Mouse (Mus musculus) adrenal gland, adult 18-20 months (tissue): ENCODE data around the gene Olfr1. TPM values are rescaled to one million over a fixed set of nuclear protein-coding genes. Genes with fewer than 3 reads are reported as not detected.

ENCODE experiments used
- DNase-seq, 2 experiments: peaks; one replicate each; pipeline ENCODE4 v3.0.0; 2021 to 2022; ENCODE audit warnings: low spot score in 2 of 2
- long read RNA-seq, 2 experiments: library from polyadenylated mRNA; stranded (forward); transcript quantifications; one replicate each; pipeline ENCODE4 v2.0.0; 2021
- total RNA-seq, 2 experiments: library from RNA; stranded (reverse); gene quantifications; 1 replicate in 1 of 2; 2 replicates in 1 of 2; pipeline ENCODE4 v1.2.3; 2021

Olfr1 gene
- not detected for total RNA-seq
- long read RNA-seq, experiment 1 = 0 reads
- long read RNA-seq, experiment 2 = 0 reads

- no peak for DNase-seq
These were observed at the start of gene Olfr1 for GRCm38 (mm10) chr11:73399514-73399913. Gene Olfr1 (minus strand): TSS chr11:73399614.

GRCm38 (mm10) chr11:73428377-73428776 lies 29.0 kb upstream of the Olfr1 start, which contains the start of gene Olfr378:
Gene Olfr378 (minus strand): TSS chr11:73428477.
- DNase-seq = no peak

GRCm38 (mm10) chr11:73395374-73395773 lies 4.0 kb downstream of the Olfr1 start:
- DNase-seq = no peak

GRCm38 (mm10) chr11:73370946-73371345 lies 28.5 kb downstream of the Olfr1 start, which contains the start of gene Olfr376:
Gene Olfr376 (plus strand): TSS chr11:73371246.
- no peak for DNase-seq

- no peak for DNase-seq
These were observed 48.9 kb downstream of the Olfr1 start, which contains the start of gene Olfr20 for GRCm38 (mm10) chr11:73350483-73350882. Gene Olfr20 (plus strand): TSS chr11:73350783.

Other genes with a start within 250 kb of the Olfr1 start
- 10 to 100 TPM in 1 of 2 experiments, 1 to 10 TPM in 1; 4.6 to 19.3 TPM for gene P2rx5, start 239.2 kb downstream of the Olfr1 start, total RNA-seq
- gene Emc6, start 222.6 kb downstream of the Olfr1 start, total RNA-seq = 10 to 100 TPM; 77.7 to 94.3 TPM
- 10 to 100 TPM; 70.0 to 91.8 TPM for gene Tax1bp3, start 222.5 kb downstream of the Olfr1 start, total RNA-seq
- 10 to 100 TPM; 16.5 to 18.8 TPM for gene Ctns, start 200.6 kb downstream of the Olfr1 start, total RNA-seq
- gene Shpk, start 200.2 kb downstream of the Olfr1 start, total RNA-seq = 10 to 100 TPM in 1 of 2 experiments, 1 to 10 TPM in 1; 7.1 to 11.7 TPM
- under 1 TPM; 0.27 to 0.80 TPM for gene Trpv1, start 165.3 kb downstream of the Olfr1 start, total RNA-seq
- under 1 TPM; 0.10 to 0.16 TPM for gene Trpv3, start 132.2 kb downstream of the Olfr1 start, total RNA-seq
- gene Aspa, start 70.0 kb downstream of the Olfr1 start, total RNA-seq = 10 to 100 TPM in 1 of 2 experiments, 1 to 10 TPM in 1; 9.9 to 26.6 TPM
- not detected for gene Gm49340, start 69.9 kb downstream of the Olfr1 start, total RNA-seq
- gene Spata22, start 69.9 kb downstream of the Olfr1 start, total RNA-seq = 1 to 10 TPM in 1 of 2 experiments, under 1 TPM in 1; 0.96 to 1.0 TPM
- gene Olfr20, start 48.8 kb downstream of the Olfr1 start, total RNA-seq = not detected
- not detected for gene Olfr376, start 28.4 kb downstream of the Olfr1 start, total RNA-seq
- gene Olfr378, start 28.9 kb upstream of the Olfr1 start, total RNA-seq = not detected
- not detected for gene Olfr380, start 57.9 kb upstream of the Olfr1 start, total RNA-seq
- gene Olfr381, start 92.0 kb upstream of the Olfr1 start, total RNA-seq = not detected
- not detected for gene Olfr382, start 117.6 kb upstream of the Olfr1 start, total RNA-seq
- gene Olfr385, start 193.4 kb upstream of the Olfr1 start, total RNA-seq = not detected
- gene Olfr384, start 199.0 kb upstream of the Olfr1 start, total RNA-seq = not detected